Mouse (Mus musculus): Measurements from ENCODE around the gene Rrp36. TPM values are rescaled to one million over a fixed set of nuclear protein-coding genes. Genes with fewer than 3 reads are reported as not detected.

Rrp36 gene
- polyA plus RNA-seq, 1 experiment from 2014 or later: 49.0 TPM

DNA sequence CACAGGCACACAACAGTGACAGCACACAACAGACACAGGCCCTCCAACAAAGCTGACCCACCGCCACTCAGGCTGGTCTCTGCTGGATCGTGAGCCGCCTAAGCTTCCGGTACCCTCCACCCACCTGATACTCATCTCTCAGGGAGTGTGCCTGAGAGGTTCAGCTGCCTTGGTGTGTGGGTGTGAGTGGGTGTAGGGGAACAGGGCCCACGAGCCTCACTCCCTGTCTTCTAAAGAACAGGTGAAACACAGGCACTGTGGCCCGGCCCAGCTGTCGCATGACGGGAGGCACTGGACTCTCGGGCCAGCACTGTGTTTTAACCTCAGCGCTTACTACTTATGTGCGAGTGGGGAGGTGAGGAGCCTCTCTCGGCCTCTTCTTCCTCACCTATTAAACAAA is 27.9 kb upstream of the Rrp36 start:
- ATAC-seq: no peak
- H3K27ac ChIP-seq (ENCODE audit: low read depth, low read length): no peak overlapping the region
- H3K9me3 ChIP-seq (ENCODE audit: control insufficient read depth): no peaks in the 10 kb centered on the region
- no peak overlapping the region for H3K4me3 ChIP-seq (ENCODE audit: low read depth, low read length)
- TF ChIP-seq CTCF (IDR thresholded peaks at IDR 0.05; ENCODE audit: low read depth): no peak
- H3K36me3 ChIP-seq (ENCODE audit: control insufficient read depth, insufficient read depth): peaks cover 11% of the 10 kb centered on the region; the same call in 1 of the 2 replicates
- peaks cover 10% of the 10 kb centered on the region; the same call in 1 of the 2 replicates for H3K4me1 ChIP-seq (replicated peaks; ENCODE audit: control insufficient read depth, insufficient read depth, low read length)
- H3K27me3 ChIP-seq (replicated peaks; ENCODE audit: control insufficient read depth, insufficient read depth, low read length): no peaks in the 10 kb centered on the region
- 89% methylated on average over 12 of the region's 12 CpGs for WGBS
- no peak overlapping the region for H3K4me2 ChIP-seq (replicated peaks; ENCODE audit: low read depth)
- H3K9ac ChIP-seq (ENCODE audit: low read depth, low read length): no peak overlapping the region

- H3K4me1 ChIP-seq (replicated peaks; ENCODE audit: control insufficient read depth, insufficient read depth, low read length): peaks cover 10% of the 10 kb centered on the region; the same call in 1 of the 2 replicates
- 71% methylated on average over 12 of the region's 12 CpGs for WGBS
- H3K36me3 ChIP-seq (ENCODE audit: control insufficient read depth, insufficient read depth): peaks cover 11% of the 10 kb centered on the region; the same call in 1 of the 2 replicates
- H3K27me3 ChIP-seq (replicated peaks; ENCODE audit: control insufficient read depth, insufficient read depth, low read length): no peaks in the 10 kb centered on the region
- no peak for TF ChIP-seq CTCF (IDR thresholded peaks at IDR 0.05; ENCODE audit: low read depth)
- H3K27ac ChIP-seq (ENCODE audit: low read depth, low read length): no peak overlapping the region
- no peak overlapping the region for H3K9ac ChIP-seq (ENCODE audit: low read depth, low read length)
- no peak overlapping the region for H3K4me2 ChIP-seq (replicated peaks; ENCODE audit: low read depth)
- no peak overlapping the region for H3K4me3 ChIP-seq (ENCODE audit: low read depth, low read length)
- no peaks in the 10 kb centered on the region for H3K9me3 ChIP-seq (ENCODE audit: control insufficient read depth)
- ATAC-seq: no peak
Observed at GRCm38 (mm10) chr17:46701489-46701888, 27.3 kb upstream of the Rrp36 start.

DNA sequence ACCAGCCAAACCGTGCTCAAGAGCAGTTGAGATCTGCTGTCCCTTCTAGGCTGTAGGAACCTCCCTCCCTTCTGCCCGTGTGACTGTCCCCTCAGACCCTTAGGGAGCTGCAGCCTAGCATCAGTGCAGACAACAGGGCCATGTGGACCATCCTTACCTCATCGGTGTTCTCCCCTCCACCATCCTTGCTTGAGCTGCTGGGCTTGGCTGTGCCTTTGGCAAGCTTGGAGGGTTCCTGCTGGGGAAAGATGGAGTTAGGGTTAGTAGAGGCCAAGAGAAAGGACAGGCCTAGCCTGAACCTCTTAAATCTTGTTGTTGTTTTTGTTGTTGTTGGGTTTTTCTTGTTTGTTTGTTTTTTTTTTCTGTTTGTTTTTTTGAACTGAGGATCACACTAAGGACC is 25.8 kb upstream of the Rrp36 start:
- Histone ChIP-seq H3K27ac (ENCODE audit: low read depth, low read length) (peak overlapping the region; percentile 28; the same call in 1 of the 2 replicates), H3K9me3 (ENCODE audit: control insufficient read depth) (no peaks in the 10 kb centered on the region), H3K9ac (ENCODE audit: low read depth, low read length) (no peak overlapping the region), H3K27me3 (replicated peaks; ENCODE audit: control insufficient read depth, insufficient read depth, low read length) (no peaks in the 10 kb centered on the region), H3K4me3 (ENCODE audit: low read depth, low read length) (no peak overlapping the region), H3K36me3 (ENCODE audit: control insufficient read depth, insufficient read depth) (peaks cover 11% of the 10 kb centered on the region; the same call in 1 of the 2 replicates), H3K4me1 (replicated peaks; ENCODE audit: control insufficient read depth, insufficient read depth, low read length) (peaks cover 5% of the 10 kb centered on the region; the same call in 1 of the 2 replicates), H3K4me2 (replicated peaks; ENCODE audit: low read depth) (no peak overlapping the region)
- 76% methylated on average over 3 of the region's 3 CpGs for WGBS
- ATAC-seq: no peak
- no peak for TF ChIP-seq CTCF (IDR thresholded peaks at IDR 0.05; ENCODE audit: low read depth)

- WGBS: 50% methylated on average over 5 of the region's 5 CpGs
- H3K9me3 ChIP-seq (ENCODE audit: control insufficient read depth): no peaks in the 10 kb centered on the region
- H3K4me1 ChIP-seq (replicated peaks; ENCODE audit: control insufficient read depth, insufficient read depth, low read length): peaks cover 5% of the 10 kb centered on the region; the same call in 1 of the 2 replicates
- H3K4me3 ChIP-seq (ENCODE audit: low read depth, low read length): no peak overlapping the region
- 0 out of 2 replicates have a peak overlapping the region, but pooled peaks have one; percentile 6 for H3K4me2 ChIP-seq (replicated peaks; ENCODE audit: low read depth)
- H3K36me3 ChIP-seq (ENCODE audit: control insufficient read depth, insufficient read depth): peaks cover 11% of the 10 kb centered on the region; the same call in 1 of the 2 replicates
- ATAC-seq: peak; percentile 60
- H3K27me3 ChIP-seq (replicated peaks; ENCODE audit: control insufficient read depth, insufficient read depth, low read length): no peaks in the 10 kb centered on the region
- H3K9ac ChIP-seq (ENCODE audit: low read depth, low read length): no peak overlapping the region
- TF ChIP-seq CTCF (IDR thresholded peaks at IDR 0.05; ENCODE audit: low read depth): no peak
- H3K27ac ChIP-seq (ENCODE audit: low read depth, low read length): no peak overlapping the region
Observed at GRCm38 (mm10) chr17:46699245-46699644, 25.1 kb upstream of the Rrp36 start.

DNA sequence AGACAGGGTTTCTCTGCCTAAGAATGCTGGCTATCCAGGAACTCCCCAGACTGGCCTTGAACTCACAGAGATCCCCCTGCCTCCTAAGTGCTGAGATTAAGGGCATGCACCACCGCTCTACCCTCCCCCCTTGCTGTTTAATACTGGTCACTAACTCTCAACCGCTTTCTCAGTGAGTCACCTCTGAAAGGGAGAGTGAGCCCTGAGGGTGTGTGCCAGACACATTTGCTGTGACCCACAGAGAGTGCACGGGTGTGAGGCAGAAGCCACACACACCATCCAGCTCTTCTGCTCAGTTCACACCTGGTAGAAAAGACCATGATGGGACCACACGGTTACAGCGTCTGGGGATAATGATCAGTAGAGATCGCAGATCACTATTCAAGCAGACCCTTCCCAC is 24.4 kb upstream of the Rrp36 start:
- Histone ChIP-seq H3K9me3 (ENCODE audit: control insufficient read depth) (no peaks in the 10 kb centered on the region), H3K36me3 (ENCODE audit: control insufficient read depth, insufficient read depth) (peaks cover 18% of the 10 kb centered on the region; the same call in 1 of the 2 replicates), H3K9ac (ENCODE audit: low read depth, low read length) (no peak overlapping the region), H3K4me3 (ENCODE audit: low read depth, low read length) (no peak overlapping the region), H3K4me2 (replicated peaks; ENCODE audit: low read depth) (no peak overlapping the region), H3K4me1 (replicated peaks; ENCODE audit: control insufficient read depth, insufficient read depth, low read length) (peaks cover 2% of the 10 kb centered on the region; the same call in 1 of the 2 replicates), H3K27ac (ENCODE audit: low read depth, low read length) (no peak overlapping the region), H3K27me3 (replicated peaks; ENCODE audit: control insufficient read depth, insufficient read depth, low read length) (no peaks in the 10 kb centered on the region)
- TF ChIP-seq CTCF (IDR thresholded peaks at IDR 0.05; ENCODE audit: low read depth): no peak
- WGBS: 76% methylated on average over 6 of the region's 6 CpGs
- no peak for ATAC-seq

GRCm38 (mm10) chr17:46694517-46695063 is 20.4 kb upstream of the Rrp36 start:
- H3K27me3 ChIP-seq (replicated peaks; ENCODE audit: control insufficient read depth, insufficient read depth, low read length): no peaks in the 10 kb centered on the region
- no peak overlapping the region for H3K4me3 ChIP-seq (ENCODE audit: low read depth, low read length)
- no peaks in the 10 kb centered on the region; the same call in 1 of the 2 replicates for H3K4me1 ChIP-seq (replicated peaks; ENCODE audit: control insufficient read depth, insufficient read depth, low read length)
- H3K36me3 ChIP-seq (ENCODE audit: control insufficient read depth, insufficient read depth): peaks cover 29% of the 10 kb centered on the region; the same call in 1 of the 2 replicates
- ATAC-seq: no peak
- no peaks in the 10 kb centered on the region for H3K9me3 ChIP-seq (ENCODE audit: control insufficient read depth)
- no peak for TF ChIP-seq CTCF (IDR thresholded peaks at IDR 0.05; ENCODE audit: low read depth)
- H3K4me2 ChIP-seq (replicated peaks; ENCODE audit: low read depth): no peak overlapping the region
- no peak overlapping the region for H3K27ac ChIP-seq (ENCODE audit: low read depth, low read length)
- 79% methylated on average over 1 of the region's 1 CpGs for WGBS
- no peak overlapping the region for H3K9ac ChIP-seq (ENCODE audit: low read depth, low read length)

Measured in intestine, postnatal 0 days (tissue).